Mouse (Mus musculus): ENCODE measurements around the gene Dhcr7.

DNA sequence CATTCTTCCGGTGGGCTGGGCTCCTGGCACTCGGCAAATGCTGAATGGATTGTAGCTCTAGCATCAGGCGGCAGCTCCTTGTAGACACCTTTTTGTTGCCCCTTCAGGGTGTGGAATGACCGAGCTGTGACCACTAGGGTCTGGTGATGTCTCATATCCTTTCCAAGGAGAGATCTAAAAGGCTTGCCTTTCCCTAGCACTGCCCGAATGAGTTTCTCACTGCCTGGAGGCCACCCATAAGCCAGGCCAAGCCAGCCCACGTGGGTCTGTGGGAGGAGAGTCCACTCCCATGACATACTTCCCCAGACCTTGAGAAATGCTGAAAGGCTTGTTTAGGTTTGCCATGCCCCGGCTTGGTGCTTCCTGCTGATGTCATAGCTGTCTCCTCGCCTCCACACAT lies 9.3 kb downstream of the Dhcr7 start:
- TF ChIP-seq CTCF (IDR thresholded peaks at IDR 0.05; ENCODE audit: low read depth, low read length) (no peak), POLR2A (IDR thresholded peaks at IDR 0.05; ENCODE audit: borderline replicate concordance, low read depth, low read length) (no peak)
